Mouse (Mus musculus): Measurements from ENCODE around the gene Gnas. TPM values are rescaled to one million over a fixed set of nuclear protein-coding genes. Genes with fewer than 3 reads are reported as not detected.
"Not testable (repeated sequence)": the region's sequence is repeated elsewhere in the genome, so short reads cannot be mapped to it uniquely, and the experiment has no call there.

Gnas gene
- total RNA-seq, 2 experiments from 2014 or later = 273 to 465 TPM

DNA sequence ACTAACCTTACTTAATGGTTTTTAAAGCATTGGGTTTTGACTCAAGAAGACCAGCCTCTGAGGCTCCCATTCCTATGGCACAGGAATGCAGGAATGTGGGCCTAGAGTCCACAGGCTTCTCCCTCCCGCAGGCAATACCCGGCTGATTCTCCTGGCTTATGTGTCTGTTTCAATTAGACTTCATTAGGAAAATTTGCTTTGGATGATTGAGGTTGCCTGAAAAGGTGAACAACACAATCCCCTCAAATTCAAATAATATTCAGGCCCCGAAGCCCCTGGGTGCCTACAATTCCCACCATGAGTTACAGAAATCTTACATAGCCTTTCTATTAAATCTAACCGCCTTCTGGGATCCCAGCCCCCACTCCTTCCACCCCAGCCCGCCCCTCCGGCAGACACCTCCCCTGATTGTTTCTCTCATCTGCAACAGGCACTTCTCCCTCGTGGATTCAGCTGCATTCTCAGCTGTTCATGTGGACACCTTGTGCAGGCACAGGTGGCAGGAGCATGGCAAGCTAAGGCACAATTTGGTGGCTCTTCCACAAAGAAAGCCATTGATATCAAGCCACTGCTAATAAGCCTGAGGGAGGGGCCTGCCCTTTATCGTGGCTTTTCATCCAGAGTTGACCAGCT is 7.0 kb downstream of the Gnas start:
- ATAC-seq (replicated peaks; ENCODE audit: low FRiP score, low TSS enrichment, poor library complexity, severe bottlenecking) = no peak

DNA sequence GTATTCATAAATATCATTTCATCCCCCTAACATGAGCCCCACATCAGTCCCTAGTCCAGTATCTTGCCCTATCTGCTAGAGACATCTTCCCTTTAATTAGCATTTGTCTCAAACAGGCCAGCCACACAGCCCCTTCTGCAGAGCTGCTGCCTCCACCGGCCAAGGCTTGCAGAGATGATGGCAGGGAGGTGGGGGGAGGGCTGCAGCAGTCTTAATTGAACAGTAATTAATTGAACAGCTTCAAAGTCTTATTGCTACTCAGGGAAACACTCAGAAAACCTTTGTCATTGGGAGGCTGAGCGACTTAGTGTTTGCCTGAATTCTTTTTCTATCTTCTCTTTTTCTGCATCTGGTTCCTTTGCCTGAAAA is 7.5 kb downstream of the Gnas start:
- ATAC-seq (replicated peaks; ENCODE audit: low FRiP score, low TSS enrichment, poor library complexity, severe bottlenecking) = no peak

DNA sequence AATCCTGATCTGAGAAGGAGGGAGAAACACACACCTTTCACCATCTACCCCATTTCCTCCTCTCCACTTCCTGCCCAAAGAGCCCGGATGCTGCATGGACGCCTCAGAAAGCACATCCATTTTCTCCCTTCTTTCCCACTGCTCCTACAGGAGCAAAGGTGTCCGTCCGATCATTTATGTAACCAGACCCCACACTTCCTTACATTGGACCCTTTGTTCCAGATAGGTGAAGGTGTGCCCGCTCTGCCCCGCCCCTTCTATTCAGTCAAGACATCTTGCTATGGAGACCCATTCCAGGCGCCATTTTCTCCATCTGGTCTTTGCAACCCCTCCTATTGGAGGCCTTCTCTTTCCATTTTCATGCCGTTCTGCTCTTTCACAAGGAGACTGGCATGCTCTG is 10.3 kb downstream of the Gnas start:
- ATAC-seq (replicated peaks; ENCODE audit: low FRiP score, low TSS enrichment, poor library complexity, severe bottlenecking) = no peak

DNA sequence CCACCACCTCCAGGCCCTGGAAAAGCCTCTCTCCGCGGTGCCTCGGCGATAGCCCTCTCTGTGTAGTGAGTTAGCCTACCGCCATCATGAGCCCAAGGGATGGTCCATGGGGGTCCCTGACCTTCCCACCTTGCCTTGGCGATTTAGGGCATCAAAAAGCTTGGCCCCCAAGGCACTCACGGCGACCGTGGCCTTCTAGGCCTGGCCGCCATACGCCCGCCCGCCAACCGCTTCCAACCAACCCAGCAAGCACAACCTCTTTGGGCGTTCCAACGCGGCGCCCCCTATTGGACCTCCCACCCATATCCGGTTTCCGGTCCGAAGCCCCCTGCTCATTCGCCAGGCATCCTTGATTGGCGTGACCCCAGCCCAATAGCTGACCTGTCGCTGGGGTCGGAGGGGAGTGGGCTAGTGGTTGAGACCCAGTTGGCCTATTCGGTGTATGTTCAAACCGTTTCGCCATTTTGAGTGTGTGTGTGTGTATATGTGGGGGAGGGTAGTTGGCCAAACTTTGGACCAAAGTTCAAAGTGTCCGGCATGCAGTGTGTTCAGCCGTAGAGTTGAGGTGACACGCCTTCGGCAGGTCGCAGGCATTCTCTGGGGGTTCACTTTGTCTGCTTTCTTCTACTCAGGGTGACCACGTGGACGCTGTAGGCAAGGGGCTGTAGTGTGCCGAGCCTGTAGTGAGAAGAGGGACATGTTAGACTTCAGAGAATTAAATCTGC is 11.2 kb downstream of the Gnas start:
- peak; percentile 64 for ATAC-seq (replicated peaks; ENCODE audit: low FRiP score, low TSS enrichment, poor library complexity, severe bottlenecking)

DNA sequence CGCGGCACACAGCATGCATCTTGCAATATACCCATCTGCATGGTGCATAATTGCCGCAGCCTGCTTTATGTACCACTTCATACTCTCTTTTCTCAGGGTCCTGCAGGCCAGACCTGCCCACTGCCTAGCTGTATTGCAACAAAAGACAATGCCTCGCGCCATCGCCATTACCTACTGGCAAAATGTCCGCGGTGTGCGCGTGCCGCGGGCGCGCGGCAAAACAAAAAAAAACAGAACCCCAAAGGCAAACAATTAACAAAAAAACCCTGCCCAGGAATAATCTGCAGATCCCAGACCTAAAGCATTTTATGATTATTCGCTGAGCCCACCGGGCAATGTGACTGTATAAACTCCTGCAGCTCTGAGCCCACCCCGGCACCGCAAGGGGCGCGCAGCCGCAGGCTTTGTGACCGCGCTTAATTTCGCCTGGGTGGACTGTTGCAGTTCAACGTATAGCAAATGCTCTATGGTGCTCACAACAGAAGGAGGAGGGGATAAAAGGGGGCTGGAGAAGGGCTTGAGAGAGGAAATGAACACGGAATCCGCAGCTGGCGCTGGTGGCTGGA is 11.9 kb downstream of the Gnas start:
- ATAC-seq (replicated peaks; ENCODE audit: low FRiP score, low TSS enrichment, poor library complexity, severe bottlenecking) = no peak; the same call in 1 of the 2 replicates

DNA sequence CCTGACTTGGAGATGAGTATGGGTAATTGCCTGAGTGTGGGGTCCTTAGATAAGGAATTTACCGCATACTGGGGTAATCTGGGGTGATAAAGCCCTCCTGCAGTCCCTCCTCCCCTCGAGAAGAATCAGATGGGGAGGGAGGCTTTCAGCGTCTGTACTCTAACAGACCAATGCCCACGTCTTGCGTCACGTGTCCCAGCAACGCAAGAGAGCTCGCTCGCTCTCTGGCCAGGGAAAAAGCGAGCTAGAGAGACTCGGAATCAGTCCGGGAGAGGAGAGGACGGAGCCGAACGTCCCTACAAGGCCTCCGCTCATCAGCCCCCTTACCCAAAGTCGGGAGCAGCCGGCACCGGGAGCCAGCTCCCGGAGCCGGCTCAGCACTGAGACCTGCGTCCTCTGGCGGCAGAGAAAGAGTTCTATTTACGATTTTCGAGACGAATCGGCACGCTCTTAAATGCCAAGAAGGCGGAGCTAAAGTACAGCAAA is 13.0 kb downstream of the Gnas start:
- ATAC-seq (replicated peaks; ENCODE audit: low FRiP score, low TSS enrichment, poor library complexity, severe bottlenecking) = peak; percentile 70

DNA sequence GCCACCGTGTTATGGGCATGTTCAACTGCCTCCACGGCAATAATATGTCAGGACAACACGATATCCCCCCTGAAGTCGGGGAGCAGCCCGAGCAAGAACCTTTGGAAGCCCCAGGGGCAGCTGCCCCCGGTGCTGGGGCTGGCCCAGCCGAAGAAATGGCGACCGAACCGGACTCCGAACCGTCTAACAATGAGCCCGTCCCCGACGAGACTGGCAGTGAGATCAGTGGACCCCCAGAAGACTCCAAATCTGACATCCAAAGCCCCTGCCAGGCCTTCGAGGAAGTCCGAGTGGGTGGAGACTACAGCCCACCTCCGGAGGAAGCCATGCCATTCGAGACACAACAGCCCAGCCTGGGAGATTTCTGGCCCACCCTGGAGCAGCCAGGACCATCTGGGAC is 13.7 kb downstream of the Gnas start:
- ATAC-seq (replicated peaks; ENCODE audit: low FRiP score, low TSS enrichment, poor library complexity, severe bottlenecking) = no peak

DNA sequence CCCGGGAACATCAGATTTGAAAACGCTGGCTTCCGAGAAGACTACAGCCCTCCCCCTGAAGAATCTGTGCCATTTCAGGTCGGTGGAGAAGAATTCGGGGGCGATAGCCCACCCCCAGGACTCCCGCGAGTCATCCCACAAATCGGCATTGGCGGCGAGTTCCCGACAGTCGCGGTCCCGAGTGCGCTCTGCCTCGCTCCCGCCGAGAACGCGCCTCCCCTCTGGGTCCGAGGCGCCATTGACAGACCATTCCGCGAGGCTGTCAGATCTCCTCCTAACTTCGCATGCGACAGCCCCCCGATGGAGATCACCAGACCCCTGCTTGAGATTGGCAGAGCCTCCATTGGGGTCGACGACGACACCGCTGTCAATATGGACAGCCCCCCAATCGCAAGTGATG is 14.4 kb downstream of the Gnas start:
- no peak for ATAC-seq (replicated peaks; ENCODE audit: low FRiP score, low TSS enrichment, poor library complexity, severe bottlenecking)

DNA sequence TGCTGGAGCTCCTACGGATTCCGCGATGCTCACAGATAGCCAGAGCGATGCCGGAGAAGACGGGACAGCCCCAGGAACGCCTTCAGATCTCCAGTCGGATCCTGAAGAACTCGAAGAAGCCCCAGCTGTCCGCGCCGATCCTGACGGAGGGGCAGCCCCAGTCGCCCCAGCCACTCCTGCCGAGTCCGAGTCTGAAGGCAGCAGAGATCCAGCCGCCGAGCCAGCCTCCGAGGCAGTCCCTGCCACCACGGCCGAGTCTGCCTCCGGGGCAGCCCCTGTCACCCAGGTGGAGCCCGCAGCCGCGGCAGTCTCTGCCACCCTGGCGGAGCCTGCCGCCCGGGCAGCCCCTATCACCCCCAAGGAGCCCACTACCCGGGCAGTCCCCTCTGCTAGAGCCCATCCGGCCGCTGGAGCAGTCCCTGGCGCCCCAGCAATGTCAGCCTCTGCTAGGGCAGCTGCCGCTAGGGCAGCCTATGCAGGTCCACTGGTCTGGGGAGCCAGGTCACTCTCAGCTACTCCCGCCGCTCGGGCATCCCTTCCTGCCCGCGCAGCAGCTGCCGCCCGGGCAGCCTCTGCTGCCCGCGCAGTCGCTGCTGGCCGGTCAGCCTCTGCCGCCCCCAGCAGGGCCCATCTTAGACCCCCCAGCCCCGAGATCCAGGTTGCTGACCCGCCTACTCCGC is 15.1 kb downstream of the Gnas start:
- ATAC-seq (replicated peaks; ENCODE audit: low FRiP score, low TSS enrichment, poor library complexity, severe bottlenecking) = no peak

DNA sequence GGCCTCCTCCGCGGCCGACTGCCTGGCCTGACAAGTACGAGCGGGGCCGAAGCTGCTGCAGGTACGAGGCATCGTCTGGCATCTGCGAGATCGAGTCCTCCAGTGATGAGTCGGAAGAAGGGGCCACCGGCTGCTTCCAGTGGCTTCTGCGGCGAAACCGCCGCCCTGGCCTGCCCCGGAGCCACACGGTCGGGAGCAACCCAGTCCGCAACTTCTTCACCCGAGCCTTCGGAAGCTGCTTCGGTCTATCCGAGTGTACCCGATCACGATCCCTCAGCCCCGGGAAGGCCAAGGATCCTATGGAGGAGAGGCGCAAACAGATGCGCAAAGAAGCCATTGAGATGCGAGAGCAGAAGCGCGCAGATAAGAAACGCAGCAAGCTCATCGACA is 15.6 kb downstream of the Gnas start:
- ATAC-seq (replicated peaks; ENCODE audit: low FRiP score, low TSS enrichment, poor library complexity, severe bottlenecking) = no peak

DNA sequence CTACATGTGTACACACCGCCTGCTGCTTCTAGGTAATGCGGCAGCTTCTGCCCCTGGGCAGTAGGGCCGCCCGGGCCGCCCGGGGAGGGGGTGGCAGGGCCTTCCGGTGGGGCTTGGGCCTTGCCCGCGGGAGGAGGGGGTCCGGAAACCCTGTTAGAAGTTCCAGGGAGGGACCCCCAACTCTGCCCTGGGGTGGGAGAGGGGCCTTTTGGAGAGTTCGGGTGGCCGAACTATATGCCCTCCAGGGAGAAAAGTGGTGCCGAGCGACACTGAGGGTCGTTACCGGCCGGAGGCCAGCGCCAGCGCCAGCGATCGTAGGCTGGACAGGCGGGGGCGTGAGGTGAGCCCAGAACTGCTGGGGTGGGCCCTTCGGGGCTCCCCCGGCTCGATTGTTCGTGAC is 16.1 kb downstream of the Gnas start:
- ATAC-seq (replicated peaks; ENCODE audit: low FRiP score, low TSS enrichment, poor library complexity, severe bottlenecking) = no peak

DNA sequence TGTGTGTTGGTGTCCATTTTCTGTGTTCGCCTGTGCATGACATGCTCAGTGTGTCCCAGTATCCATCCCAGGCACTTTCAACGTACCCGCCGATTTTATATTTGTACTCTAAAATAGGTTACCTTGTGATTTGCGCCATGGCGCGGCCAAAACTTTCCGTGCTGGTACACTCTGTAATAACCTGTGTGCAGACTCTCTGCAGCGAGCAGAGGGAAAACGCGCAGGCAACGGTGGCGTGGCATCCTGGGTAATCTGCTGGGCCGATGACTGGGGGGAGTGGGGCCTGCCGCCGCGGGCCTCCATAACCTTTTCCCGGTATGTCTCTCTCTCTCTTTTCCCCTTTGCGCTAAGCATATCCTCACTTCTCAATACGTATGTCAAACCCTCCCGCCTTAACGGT is 16.5 kb downstream of the Gnas start:
- ATAC-seq (replicated peaks; ENCODE audit: low FRiP score, low TSS enrichment, poor library complexity, severe bottlenecking) = no peak

DNA sequence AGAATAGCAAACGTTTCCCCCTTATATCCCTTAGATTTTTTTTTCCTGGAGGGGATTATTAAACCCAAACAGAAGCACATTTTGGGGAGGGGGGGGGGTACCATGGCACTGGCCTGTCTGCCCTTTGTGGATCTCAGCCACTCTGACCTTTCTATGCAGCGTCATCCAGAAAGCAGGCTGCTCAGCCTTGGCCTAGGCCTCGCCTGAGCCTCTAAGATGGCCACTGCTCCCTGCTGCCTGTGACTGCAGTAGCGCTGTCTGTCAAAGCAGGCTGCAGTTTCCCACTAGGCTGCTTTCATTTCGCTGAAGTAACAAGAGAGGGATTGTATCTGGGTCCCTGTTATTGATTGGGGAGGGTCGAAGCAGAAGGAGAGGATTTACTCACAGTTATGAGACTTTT is 18.4 kb downstream of the Gnas start:
- no peak for ATAC-seq (replicated peaks; ENCODE audit: low FRiP score, low TSS enrichment, poor library complexity, severe bottlenecking)

DNA sequence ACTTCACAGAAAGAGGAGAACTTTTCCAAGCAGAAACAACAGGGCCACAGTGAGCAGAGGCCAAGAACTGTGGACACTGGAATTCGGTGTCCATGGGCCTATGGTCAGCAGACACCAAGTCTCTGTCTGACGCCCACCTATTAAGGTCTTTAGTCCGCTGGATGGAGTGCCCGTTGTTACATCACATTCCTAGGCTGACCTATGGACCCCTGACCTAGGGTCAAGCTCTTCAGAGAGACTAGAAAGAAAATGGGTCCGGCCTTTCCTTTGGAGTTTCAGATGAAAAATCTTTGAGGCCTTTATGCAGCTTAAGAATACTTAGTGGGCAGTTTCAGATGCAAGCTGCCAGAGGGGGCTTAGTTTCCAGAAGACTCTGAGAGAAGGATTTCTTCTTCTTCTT is 21.5 kb downstream of the Gnas start:
- ATAC-seq (replicated peaks; ENCODE audit: low FRiP score, low TSS enrichment, poor library complexity, severe bottlenecking) = no peak

DNA sequence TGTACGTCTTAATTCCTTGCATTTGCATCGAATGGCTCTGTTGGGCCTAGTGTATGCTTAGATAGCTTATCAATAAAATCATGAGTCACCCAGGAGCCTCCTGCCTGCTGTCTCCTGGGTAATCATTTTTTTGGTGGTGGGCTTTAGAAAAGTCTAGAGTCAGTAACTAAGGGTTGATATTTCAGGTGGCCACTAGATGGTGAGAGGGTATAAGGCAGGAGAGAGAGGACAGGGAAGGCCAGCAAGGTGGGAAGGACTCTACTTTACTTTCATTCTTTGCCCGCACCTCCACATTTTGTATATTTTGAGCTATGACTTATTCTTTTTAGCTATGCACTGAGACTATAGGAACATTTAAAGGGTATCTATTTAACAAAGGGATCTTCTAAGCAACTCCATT is 23.8 kb downstream of the Gnas start:
- ATAC-seq (replicated peaks; ENCODE audit: low FRiP score, low TSS enrichment, poor library complexity, severe bottlenecking) = no peak

DNA sequence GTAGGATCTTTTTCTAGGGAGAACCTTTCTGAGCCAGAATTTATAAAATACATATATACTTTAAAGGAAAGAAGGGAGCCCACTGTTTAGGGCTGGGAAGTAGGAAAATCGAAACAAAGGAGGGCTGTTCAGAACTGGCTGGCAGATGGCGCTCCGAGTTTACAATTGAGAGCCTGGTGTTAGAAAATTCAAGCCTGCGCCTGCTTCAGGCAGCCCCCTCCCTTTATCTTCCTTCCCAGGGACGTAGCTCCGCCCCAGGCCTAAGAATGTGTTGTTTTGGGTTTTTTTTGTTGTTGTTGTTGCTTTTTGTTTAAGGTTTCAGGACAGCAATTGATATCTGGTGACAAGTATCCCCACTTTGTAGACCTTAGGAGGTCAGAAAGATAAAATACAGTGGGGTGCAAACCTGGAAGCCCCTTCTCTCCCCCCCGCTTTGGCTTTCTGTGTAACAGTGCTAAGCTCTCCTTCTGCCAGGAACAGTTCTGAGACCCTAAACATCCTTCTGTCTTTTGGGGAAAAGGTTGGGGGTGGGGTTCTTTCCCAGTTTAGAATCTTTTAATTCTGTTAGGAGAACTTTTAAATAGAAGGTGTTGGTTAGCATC is 26.9 kb downstream of the Gnas start:
- ATAC-seq (replicated peaks; ENCODE audit: low FRiP score, low TSS enrichment, poor library complexity, severe bottlenecking) = peak; percentile 79

DNA sequence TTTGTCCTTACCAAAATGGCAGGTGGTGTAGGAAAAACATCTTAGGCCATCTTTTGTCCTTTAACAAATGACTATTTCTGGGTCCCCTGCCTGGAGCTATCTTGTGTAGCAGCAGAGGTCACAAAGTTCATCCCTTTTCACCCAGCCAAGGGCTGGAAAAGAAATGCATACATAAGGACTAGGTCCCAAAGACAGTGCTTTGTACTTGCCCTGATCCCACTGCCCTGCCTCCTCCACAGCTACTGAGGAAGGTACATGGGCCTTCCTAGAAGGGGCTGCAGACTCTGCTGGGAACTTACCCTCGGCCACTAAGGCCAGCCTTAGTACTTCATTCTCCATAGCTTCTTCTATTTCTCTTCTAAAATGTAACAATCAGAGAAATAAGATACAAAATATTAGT is 27.5 kb downstream of the Gnas start:
- no peak for ATAC-seq (replicated peaks; ENCODE audit: low FRiP score, low TSS enrichment, poor library complexity, severe bottlenecking)

DNA sequence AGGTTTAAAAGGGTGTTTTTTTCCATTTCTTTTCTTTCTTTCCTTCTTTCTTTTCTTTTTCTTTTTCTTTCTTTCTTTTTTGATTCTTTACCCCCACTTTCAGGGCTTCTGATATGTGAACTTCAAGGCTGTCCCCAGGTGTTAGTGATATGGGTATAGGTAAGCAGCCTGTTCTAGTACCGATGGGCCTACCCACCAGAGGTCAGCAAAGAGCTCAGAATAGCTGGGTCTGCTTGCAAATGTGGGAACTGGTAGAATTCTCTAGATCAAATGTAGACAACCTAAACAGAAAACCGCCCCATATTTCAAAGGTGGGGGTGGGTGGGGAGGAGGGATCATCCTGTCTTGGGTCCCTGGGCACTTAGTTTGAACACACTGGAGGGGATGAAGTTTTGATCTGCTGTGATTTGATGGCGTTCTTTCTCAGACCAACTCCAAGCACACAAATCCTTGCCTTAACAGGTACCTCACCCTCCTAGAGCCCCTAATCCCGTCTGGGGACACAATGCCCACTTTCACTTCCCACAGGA is 28.1 kb downstream of the Gnas start:
- peak; percentile 80 for ATAC-seq (replicated peaks; ENCODE audit: low FRiP score, low TSS enrichment, poor library complexity, severe bottlenecking)

DNA sequence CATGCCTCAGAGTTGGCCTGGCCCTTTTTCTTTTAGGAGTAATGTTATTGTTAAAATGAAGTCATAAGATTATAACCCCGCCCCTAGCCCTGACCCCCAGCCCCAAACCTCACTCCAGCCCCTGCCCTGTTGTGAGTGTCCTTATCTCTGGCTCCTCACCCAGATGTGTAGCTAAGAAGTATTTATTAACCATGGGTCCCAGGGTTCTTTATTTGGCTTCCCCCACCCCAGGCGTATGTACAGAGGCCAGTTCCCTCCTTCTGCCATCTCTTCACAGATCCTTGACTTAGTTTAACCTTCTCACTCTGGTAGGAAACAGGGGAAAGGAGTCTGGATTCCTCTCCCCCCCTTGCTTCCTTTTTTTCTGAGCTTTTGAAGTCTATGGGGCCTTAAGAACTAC is 28.5 kb downstream of the Gnas start:
- ATAC-seq (replicated peaks; ENCODE audit: low FRiP score, low TSS enrichment, poor library complexity, severe bottlenecking) = no peak

DNA sequence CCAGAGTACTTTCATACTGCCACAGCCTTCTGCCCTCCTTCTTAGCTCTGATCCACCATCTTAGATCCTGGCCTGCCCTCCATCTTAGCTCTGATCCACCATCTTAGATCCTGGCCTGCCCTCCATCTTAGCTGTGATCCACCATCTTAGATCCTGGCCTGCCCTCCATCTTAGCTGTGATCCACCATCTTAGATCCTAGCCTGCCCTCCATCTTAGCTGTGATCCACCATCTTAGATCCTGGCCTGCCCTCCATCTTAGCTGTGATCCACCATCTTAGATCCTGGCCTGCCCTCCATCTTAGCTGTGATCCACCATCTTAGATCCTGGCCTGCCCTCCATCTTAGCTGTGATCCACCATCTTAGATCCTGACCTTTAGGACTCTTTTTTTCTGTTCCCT is 31.3 kb downstream of the Gnas start:
- not testable (repeated sequence) for ATAC-seq (replicated peaks; ENCODE audit: low FRiP score, low TSS enrichment, poor library complexity, severe bottlenecking)

Data from megakaryocyte-erythroid progenitor cell, adult 5-6 weeks (primary cell).